Mouse (Mus musculus): ENCODE data around the gene Gm11361. TPM values are rescaled to one million over a fixed set of nuclear protein-coding genes. Genes with fewer than 3 reads are reported as not detected.

Gene Gm11361
- 100 to 1,000 TPM; 104 to 160 TPM for total RNA-seq (2023)

GRCm38 (mm10) chr13:28257228-28257627, at the start of gene Gm11361:
Gene Gm11361, plus strand, starts transcription at chr13:28257528.

Other genes with a start within 250 kb of the Gm11361 start
- gene Prl4a1, start 241.3 kb upstream of the Gm11361 start, total RNA-seq (2023): not detected
- not detected for gene Prl5a1, start 115.0 kb upstream of the Gm11361 start, total RNA-seq (2023)